Mouse (Mus musculus) adrenal gland (tissue): ENCODE measurements around the gene Itfg2.

Experiments used
- intact Hi-C: fragments of 180-260 bp; cut with DNase I; formaldehyde crosslinking; loops from one replicate; pipeline ENCODE4 v1.15.1; 2025

Itfg2 gene

GRCm38 (mm10) chr6:128436356-128437005 lies 11.8 kb upstream of the Itfg2 start:
- intact Hi-C loops, result no loop called here

GRCm38 (mm10) chr6:128435474-128435873 lies 10.7 kb upstream of the Itfg2 start:
- intact Hi-C loops, result no loop called here

GRCm38 (mm10) chr6:128433566-128433965 lies 8.8 kb upstream of the Itfg2 start:
- intact Hi-C loops, result no loop called here

- intact Hi-C loops, result no loop called here
These were observed 7.7 kb upstream of the Itfg2 start for GRCm38 (mm10) chr6:128432356-128432915.

- intact Hi-C loops, result no loop called here
These were observed 5.1 kb upstream of the Itfg2 start for GRCm38 (mm10) chr6:128429826-128430225.

GRCm38 (mm10) chr6:128429300-128429699 lies 4.6 kb upstream of the Itfg2 start:
- intact Hi-C loops, result no loop called here

GRCm38 (mm10) chr6:128427571-128427970 lies 2.8 kb upstream of the Itfg2 start:
- intact Hi-C loops, result no loop called here

GRCm38 (mm10) chr6:128425046-128425445 lies 315 bp upstream of the Itfg2 start:
- intact Hi-C loops, result no loop called here

GRCm38 (mm10) chr6:128423496-128424268 lies 1.0 kb downstream of the Itfg2 start:
- intact Hi-C loops, result no loop called here

- intact Hi-C loops, result no loop called here
These were observed 3.3 kb downstream of the Itfg2 start for GRCm38 (mm10) chr6:128421480-128421879.

- intact Hi-C loops, result no loop called here
These were observed 3.7 kb downstream of the Itfg2 start for GRCm38 (mm10) chr6:128421036-128421435.

GRCm38 (mm10) chr6:128418076-128418475 lies 6.7 kb downstream of the Itfg2 start:
- intact Hi-C loops, result no loop called here

GRCm38 (mm10) chr6:128416169-128416568 lies 8.6 kb downstream of the Itfg2 start:
- intact Hi-C loops, result no loop called here

- intact Hi-C loops, result loop anchor here (5.0 kb wide), 2 partner anchors 39 to 94 kb away; no protein-coding TSS in a partner anchor
These were observed 13.6 kb downstream of the Itfg2 start for GRCm38 (mm10) chr6:128411115-128411514.

GRCm38 (mm10) chr6:128410305-128410704 lies 14.4 kb downstream of the Itfg2 start:
- intact Hi-C loops, result loop anchor here (5.0 kb wide), 2 partner anchors 38 to 93 kb away; no protein-coding TSS in a partner anchor

GRCm38 (mm10) chr6:128408544-128409125 lies 16.1 kb downstream of the Itfg2 start:
- intact Hi-C loops, result no loop called here

- intact Hi-C loops, result no loop called here
These were observed 20.0 kb downstream of the Itfg2 start for GRCm38 (mm10) chr6:128404708-128405107.

- intact Hi-C loops, result no loop called here
These were observed 25.1 kb downstream of the Itfg2 start for GRCm38 (mm10) chr6:128399421-128400185.

- intact Hi-C loops, result no loop called here
These were observed 25.7 kb downstream of the Itfg2 start, which contains the start of gene Nrip2 for GRCm38 (mm10) chr6:128398996-128399395. Gene Nrip2, plus strand, starts transcription at chr6:128399296.

- intact Hi-C loops, result no loop called here
These were observed 27.0 kb downstream of the Itfg2 start for GRCm38 (mm10) chr6:128397574-128398261.
